Mouse (Mus musculus) thymus, postnatal 36 days (tissue): ENCODE measurements at regions not wholly inside any gene's neighbourhood (a gene's known extent, or its start where the extent isn't known, plus 50 kb on each side); places are given as distances from the start of the nearest gene placed in this dataset.

Experiments used
- DNase-seq, 2 experiments: peaks; one replicate each; pipeline ENCODE4 v3.0.0; 2022; ENCODE audit warnings: mixed read lengths in 2 of 2

DNA sequence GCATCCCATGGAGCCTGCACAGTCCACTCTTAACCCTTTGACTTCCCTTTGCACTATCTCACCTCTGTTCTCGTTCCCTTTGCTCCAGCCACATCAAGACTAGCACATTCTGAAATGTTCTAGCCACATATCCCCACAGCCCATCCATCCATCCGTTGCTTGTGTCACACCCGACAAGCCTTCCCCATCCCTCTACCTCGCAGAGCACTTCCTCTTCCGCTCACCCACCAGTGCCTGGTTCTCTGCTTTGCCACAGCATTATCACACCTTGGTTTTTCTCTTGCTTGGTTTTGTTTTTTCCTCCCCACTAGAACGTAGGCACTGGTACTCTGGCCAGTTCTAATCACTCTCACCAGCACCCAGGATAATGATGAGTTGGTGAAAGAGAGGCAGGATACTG, 61.5 kb upstream of the Eomes start:
- DNase-seq, result no peak

DNA sequence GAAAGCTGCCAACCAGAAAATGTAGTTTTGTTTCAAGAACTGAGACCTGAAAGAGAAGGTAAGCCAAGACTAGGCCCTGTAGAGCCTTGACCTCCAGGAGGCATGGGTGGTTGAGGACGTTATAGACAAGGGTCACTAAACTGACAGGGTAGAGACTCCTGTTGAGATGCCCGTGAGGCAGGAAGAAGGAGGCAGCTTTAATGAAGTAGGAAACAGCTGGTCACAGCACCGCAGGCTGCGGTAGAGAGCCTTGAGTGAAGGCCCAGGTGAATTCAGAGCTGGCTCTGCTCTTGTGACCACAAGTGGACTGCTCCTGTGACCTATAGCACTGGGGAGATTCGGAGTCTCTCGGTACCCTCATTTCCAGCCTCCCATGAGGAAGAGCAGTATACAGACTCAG, 53.7 kb upstream of the Eomes start:
- no peak for DNase-seq
